Mouse (Mus musculus) liver, postnatal 0 days (tissue): ENCODE measurements around the gene Tfap2e.

Source experiments
- CTCF ChIP-seq: sonication (generic); IDR thresholded peaks from 2 replicates; pipeline ENCODE4 v1.5.1; 2016; ENCODE audit warnings: antibody characterized with exemption, low read depth
- EP300 ChIP-seq: IDR thresholded peaks from 2 replicates; pipeline ENCODE4 v1.6.1; 2016; ENCODE audit warnings: antibody characterized with exemption, low read depth, mild to moderate bottlenecking

GRCm38 (mm10) chr4:126758299-126758698 lies 22.3 kb upstream of the Tfap2e start:
- no peak for TF ChIP-seq CTCF
- no peak for TF ChIP-seq EP300
